15 mouse cellular contexts compared by ENCODE assay signal in genomic region chr1:132562337-132562795, GRCm38 (mm10). TPM values are rescaled to one million over a fixed set of nuclear protein-coding genes. Genes with fewer than 3 reads are reported as not detected.
DNase-seq lines count a peak whose midpoint lies in the region; ATAC-seq and TF ChIP-seq lines count a peak whose summit lies in the region.
"Had no signal": no experiment of that assay in that cellular context is flagged by ENCODE, and none has a peak within 500 bp of the region (broad histone marks: within the 10 kb centered on the region; RNA-seq: fewer than 3 reads in every experiment).

No protein-coding gene starts in this region.

- no peaks in the 10 kb centered on the region for H3K36me3 ChIP-seq in forebrain, postnatal 0 days (ENCODE audit: insufficient read depth)
- no peaks in the 10 kb centered on the region for H3K36me3 ChIP-seq in midbrain, embryonic 11.5 days (ENCODE audit: control insufficient read depth, insufficient read depth, low read length)
- no peaks in the 10 kb centered on the region for H3K36me3 ChIP-seq in neural tube, embryonic 14.5 days (ENCODE audit: control insufficient read depth, insufficient read depth, low read length)
- H3K36me3 ChIP-seq: heart, embryonic 13.5 days had no signal

- no peak for TF ChIP-seq CTCF in forebrain, postnatal 0 days (IDR thresholded peaks at IDR 0.05; ENCODE audit: low read depth)

- ATAC-seq in forebrain, postnatal 0 days = peak; percentile 34; the same call in 1 of the 2 replicates
- ATAC-seq in midbrain, embryonic 11.5 days (ENCODE audit: low FRiP score) = peak; percentile 76
- ATAC-seq in neural tube, embryonic 14.5 days (ENCODE audit: low read depth) = peak; percentile 56
- ATAC-seq: inflammation-experienced regulatory T-cells, adult 6 months had no signal

- no peak overlapping the region for H3K9ac ChIP-seq in forebrain, postnatal 0 days
- no peak overlapping the region for H3K9ac ChIP-seq in midbrain, embryonic 11.5 days (ENCODE audit: low read length)
- no peak overlapping the region for H3K9ac ChIP-seq in neural tube, embryonic 14.5 days (replicated peaks; ENCODE audit: low read depth, low read length)
- H3K9ac ChIP-seq: heart, embryonic 13.5 days had no signal

- no peaks in the 10 kb centered on the region for H3K9me3 ChIP-seq in forebrain, postnatal 0 days (ENCODE audit: low read length)
- no peaks in the 10 kb centered on the region for H3K9me3 ChIP-seq in midbrain, embryonic 11.5 days (ENCODE audit: control insufficient read depth, low read length)
- H3K9me3 ChIP-seq in neural tube, embryonic 14.5 days (ENCODE audit: control insufficient read depth, low read length) = no peaks in the 10 kb centered on the region
- H3K9me3 ChIP-seq: heart, embryonic 13.5 days had no signal

- H3K4me1 ChIP-seq in forebrain, postnatal 0 days (ENCODE audit: insufficient read depth) = peaks cover 32% of the 10 kb centered on the region
- peaks cover 35% of the 10 kb centered on the region for H3K4me1 ChIP-seq in midbrain, embryonic 11.5 days (ENCODE audit: control insufficient read depth, insufficient read depth, low read length)
- peaks cover 30% of the 10 kb centered on the region for H3K4me1 ChIP-seq in neural tube, embryonic 14.5 days (ENCODE audit: control insufficient read depth, insufficient read depth, low read length)

- peak; percentile 62 to 63 for DNase-seq in cerebellum, postnatal 10 days
- no peak for DNase-seq in cerebellum, adult 11-12 months
- DNase-seq in forebrain, postnatal 0 days = no peak
- peak; percentile 90 for DNase-seq in midbrain, embryonic 11.5 days (ENCODE audit: low spot score, missing footprints)
- DNase-seq in right cerebral cortex, adult 18-20 months = no peak
- no peak for DNase-seq in urinary bladder, postnatal 36 days (ENCODE audit: low spot score in 2 of 2)
- DNase-seq in left cerebral cortex, adult 8-10 months (ENCODE audit: low spot score in 2 of 2) = no peak
- DNase-seq: cerebellum, adult 9-10 months; kidney, postnatal 10 days; lung, postnatal 14 days had no signal

- H3K4me3 ChIP-seq in forebrain, postnatal 0 days (ENCODE audit: low read depth, low read length) = no peak overlapping the region
- no peak overlapping the region for H3K4me3 ChIP-seq in midbrain, embryonic 11.5 days (ENCODE audit: low read depth, low read length)
- no peak overlapping the region for H3K4me3 ChIP-seq in neural tube, embryonic 14.5 days (ENCODE audit: low read depth, low read length)
- H3K4me3 ChIP-seq: heart, embryonic 13.5 days; myocyte had no signal

- H3K27ac ChIP-seq in forebrain, postnatal 0 days (ENCODE audit: low read depth, low read length) = peak overlapping the region; percentile 62
- peak overlapping the region; percentile 70 for H3K27ac ChIP-seq in midbrain, embryonic 11.5 days (ENCODE audit: low read depth, low read length)
- peak overlapping the region; percentile 81 for H3K27ac ChIP-seq in neural tube, embryonic 14.5 days (ENCODE audit: low read depth, low read length)
- H3K27ac ChIP-seq: heart, embryonic 13.5 days had no signal

- no peaks in the 10 kb centered on the region for H3K27me3 ChIP-seq in forebrain, postnatal 0 days (ENCODE audit: insufficient read depth, low read length)
- no peaks in the 10 kb centered on the region for H3K27me3 ChIP-seq in midbrain, embryonic 11.5 days (ENCODE audit: control insufficient read depth, insufficient read depth, low read length)
- no peaks in the 10 kb centered on the region for H3K27me3 ChIP-seq in neural tube, embryonic 14.5 days (ENCODE audit: control insufficient read depth, insufficient read depth, low read length)

- no peak overlapping the region for H3K4me2 ChIP-seq in forebrain, postnatal 0 days (ENCODE audit: low read depth)
- H3K4me2 ChIP-seq in midbrain, embryonic 11.5 days = no peak overlapping the region
- no peak overlapping the region for H3K4me2 ChIP-seq in neural tube, embryonic 14.5 days (ENCODE audit: low read depth, low read length)
- H3K4me2 ChIP-seq: heart, embryonic 13.5 days had no signal

- WGBS in forebrain, postnatal 0 days = 22% methylated on average over 10 of the region's 10 CpGs
- 20% methylated on average over 10 of the region's 10 CpGs for WGBS in midbrain, embryonic 11.5 days
- WGBS in neural tube, embryonic 14.5 days = 4% methylated on average over 10 of the region's 10 CpGs

RNA-seq across cellular contexts. Expression of gene Cntn2, which starts 19.3 kb away (rescaled TPM):
- 101 and 104 TPM in 2 replicates for total RNA-seq in forebrain, postnatal 0 days (2014; rRNA removed)
- 41.0 and 43.9 TPM in 2 replicates for polyA plus RNA-seq in forebrain, postnatal 0 days (2015; fragmentation: Nextera tagmentation; extraction: Ambion mirVana)
- 30.9 and 31.4 TPM in 2 replicates for polyA plus RNA-seq in midbrain, embryonic 11.5 days (2014; fragmentation: Nextera tagmentation; extraction: Ambion mirVana)
- polyA plus RNA-seq in neural tube, embryonic 14.5 days (2014; fragmentation: Nextera tagmentation; extraction: Ambion mirVana) = 18.5 and 43.6 TPM in 2 replicates
- total RNA-seq in left cerebral cortex, adult 8-10 months (2022) = 100 to 1,000 TPM in 2 of 4 experiments, 10 to 100 TPM in 2; 96.9 to 104 (median 101) TPM
- total RNA-seq: adrenal gland, adult 18-20 months had no signal
- polyA plus RNA-seq: inflammation-experienced regulatory T-cells, adult 6 months; myocyte had no signal

RNA-seq across cellular contexts. Expression of gene Tmem81, which starts 56.3 kb away (rescaled TPM):
- 1.6 and 3.0 TPM in 2 replicates for total RNA-seq in forebrain, postnatal 0 days (2014; rRNA removed)
- 0.49 and 0.90 TPM in 2 replicates for polyA plus RNA-seq in forebrain, postnatal 0 days (2015; fragmentation: Nextera tagmentation; extraction: Ambion mirVana)
- polyA plus RNA-seq in midbrain, embryonic 11.5 days (2014; fragmentation: Nextera tagmentation; extraction: Ambion mirVana) = 0.86 and 1.5 TPM in 2 replicates
- 0.60 and 1.3 TPM in 2 replicates for polyA plus RNA-seq in neural tube, embryonic 14.5 days (2014; fragmentation: Nextera tagmentation; extraction: Ambion mirVana)
- 1 to 10 TPM; 3.9 to 6.0 (median 5.7) TPM for total RNA-seq in left cerebral cortex, adult 8-10 months (2022)

Comparison
In these comparisons a context has a peak if more than half of its experiments do, and no peak if none do; other contexts are left out.
1. DNase-seq: peak in cerebellum, postnatal 10 days (2 of 2) and midbrain, embryonic 11.5 days (single experiment); none in cerebellum, adult 11-12 months (single experiment), forebrain, postnatal 0 days (single experiment), right cerebral cortex, adult 18-20 months (single experiment), urinary bladder, postnatal 36 days (0 of 2) and left cerebral cortex, adult 8-10 months (0 of 2).
2. Peak in every context shown above with its lines, with median percentiles within 50 percentile points of each other: ATAC-seq and H3K27ac ChIP-seq.